Mouse (Mus musculus) midbrain, embryonic 11.5 days (tissue): ENCODE data around the gene Trmt2a. TPM values are rescaled to one million over a fixed set of nuclear protein-coding genes. Genes with fewer than 3 reads are reported as not detected.

ENCODE experiments used
- ATAC-seq: fragments of 200-750 bp; cut with Nextera tagmentation; 2 replicates; pipeline ENCODE4 v1.8.0; 2017; ENCODE audit warnings: moderate TSS enrichment, moderate library complexity; ENCODE audit not compliant: low FRiP score
- DNase-seq: peaks from one replicate; pipeline ENCODE4 v3.0.0; 2015; ENCODE audit warnings: low spot score; ENCODE audit errors: missing footprints
- H3K27ac ChIP-seq: fragments of 300-500 bp; sonication (generic); 2 replicates; pipeline ENCODE4 v1.5.1; 2014; ENCODE audit warnings: low read depth, low read length
- H3K27me3 ChIP-seq: fragments of 300-500 bp; sonication (generic); 2 replicates; pipeline ENCODE4 v1.6.1; 2014; ENCODE audit warnings: mild to moderate bottlenecking, low read length, moderate library complexity, mixed read lengths; ENCODE audit not compliant: control insufficient read depth, insufficient read depth
- H3K36me3 ChIP-seq: fragments of 300-500 bp; sonication (generic); 2 replicates; pipeline ENCODE4 v1.6.1; 2014; ENCODE audit warnings: mild to moderate bottlenecking, low read length, moderate library complexity, mixed read lengths; ENCODE audit not compliant: control insufficient read depth, insufficient read depth
- H3K4me1 ChIP-seq: fragments of 300-500 bp; sonication (generic); 2 replicates; pipeline ENCODE4 v1.6.1; 2014; ENCODE audit warnings: low read length; ENCODE audit not compliant: control insufficient read depth, insufficient read depth
- H3K4me2 ChIP-seq: fragments of 300-500 bp; sonication (generic); 2 replicates; pipeline ENCODE4 v1.6.1; 2014; ENCODE audit warnings: mild to moderate bottlenecking, moderate library complexity
- H3K4me3 ChIP-seq: fragments of 300-500 bp; sonication (generic); 2 replicates; pipeline ENCODE4 v1.5.1; 2014; ENCODE audit warnings: low read depth, low read length
- H3K9ac ChIP-seq: fragments of 300-500 bp; sonication (generic); 2 replicates; pipeline ENCODE4 v1.6.1; 2014; ENCODE audit warnings: low read length
- H3K9me3 ChIP-seq: fragments of 300-500 bp; sonication (generic); 2 replicates; pipeline ENCODE4 v1.6.1; 2016; ENCODE audit warnings: low read length; ENCODE audit not compliant: control insufficient read depth
- WGBS: fragments of 180-500 bp; shearing (Covaris S2); extraction: QIAGEN DNeasy Blood & Tissue Kit; methylation state at CpG from one replicate; pipeline ENCODE4 v1.1.7; 2014; 5-methylcytosine and 5-hydroxymethylcytosine counted together
- polyA plus RNA-seq: library from polyadenylated mRNA; unstranded; fragments of >200 nt; fragmentation: Nextera tagmentation; extraction: Ambion mirVana; gene quantifications from 2 replicates; pipeline ENCODE4 v1.2.1, GENCODE M21; 2014

The Trmt2a gene
- polyA plus RNA-seq, 1 experiment from 2014 or later, result 104 TPM

GRCm38 (mm10) chr16:18228856-18229255 is 19.6 kb upstream of the Trmt2a start:
- Histone ChIP-seq H3K4me2 (no peak overlapping the region), H3K9ac (no peak overlapping the region), H3K36me3 (peaks cover 12% of the 10 kb centered on the region), H3K4me1 (peaks cover 1% of the 10 kb centered on the region; the same call in 1 of the 2 replicates), H3K4me3 (no peak overlapping the region), H3K27ac (no peak overlapping the region), H3K9me3 (no peaks in the 10 kb centered on the region), H3K27me3 (no peaks in the 10 kb centered on the region)
- DNase-seq (no peak), ATAC-seq (no peak)
- WGBS, result 99% methylated on average over 4 of the region's 4 CpGs

GRCm38 (mm10) chr16:18229622-18230021 is 18.9 kb upstream of the Trmt2a start:
- 87% methylated on average over 11 of the region's 11 CpGs for WGBS
- DNase-seq (no peak), ATAC-seq (no peak)
- Histone ChIP-seq H3K4me2 (no peak overlapping the region), H3K27ac (no peak overlapping the region), H3K9ac (no peak overlapping the region), H3K4me1 (peaks cover 8% of the 10 kb centered on the region), H3K4me3 (no peak overlapping the region), H3K9me3 (no peaks in the 10 kb centered on the region), H3K36me3 (peaks cover 9% of the 10 kb centered on the region), H3K27me3 (no peaks in the 10 kb centered on the region)

- Histone ChIP-seq H3K27ac (no peak overlapping the region), H3K4me2 (no peak overlapping the region), H3K9me3 (no peaks in the 10 kb centered on the region), H3K4me1 (peaks cover 9% of the 10 kb centered on the region), H3K36me3 (peaks cover 7% of the 10 kb centered on the region; the same call in 1 of the 2 replicates), H3K4me3 (no peak overlapping the region), H3K27me3 (no peaks in the 10 kb centered on the region), H3K9ac (no peak overlapping the region)
- 91% methylated on average over 6 of the region's 6 CpGs for WGBS
- no peak for DNase-seq
- ATAC-seq, result no peak
Measured at GRCm38 (mm10) chr16:18230617-18231016, 17.9 kb upstream of the Trmt2a start.

GRCm38 (mm10) chr16:18231047-18231446 is 17.4 kb upstream of the Trmt2a start:
- no peaks in the 10 kb centered on the region for H3K27me3 ChIP-seq
- no peak overlapping the region for H3K9ac ChIP-seq
- no peaks in the 10 kb centered on the region for H3K9me3 ChIP-seq
- no peak overlapping the region for H3K4me3 ChIP-seq
- H3K4me1 ChIP-seq, result peaks cover 14% of the 10 kb centered on the region
- WGBS, result 92% methylated on average over 3 of the region's 3 CpGs
- ATAC-seq, result no peak
- no peak overlapping the region for H3K27ac ChIP-seq
- H3K4me2 ChIP-seq, result no peak overlapping the region
- DNase-seq, result no peak
- H3K36me3 ChIP-seq, result peaks cover 5% of the 10 kb centered on the region; the same call in 1 of the 2 replicates

GRCm38 (mm10) chr16:18231451-18231850 is 17.0 kb upstream of the Trmt2a start:
- no peak overlapping the region for H3K4me3 ChIP-seq
- ATAC-seq (no peak), DNase-seq (no peak)
- H3K27me3 ChIP-seq, result no peaks in the 10 kb centered on the region
- WGBS, result 81% methylated on average over 4 of the region's 4 CpGs
- H3K9ac ChIP-seq, result no peak overlapping the region
- no peak overlapping the region for H3K27ac ChIP-seq
- H3K36me3 ChIP-seq, result peaks cover 2% of the 10 kb centered on the region; the same call in 1 of the 2 replicates
- H3K4me1 ChIP-seq, result peaks cover 16% of the 10 kb centered on the region
- no peaks in the 10 kb centered on the region for H3K9me3 ChIP-seq
- no peak overlapping the region for H3K4me2 ChIP-seq

GRCm38 (mm10) chr16:18233451-18233850 is 15.0 kb upstream of the Trmt2a start:
- H3K4me3 ChIP-seq, result no peak overlapping the region
- 79% methylated on average over 1 of the region's 1 CpGs for WGBS
- ATAC-seq (no peak), DNase-seq (no peak)
- H3K4me1 ChIP-seq, result peaks cover 18% of the 10 kb centered on the region
- no peak overlapping the region for H3K9ac ChIP-seq
- H3K4me2 ChIP-seq, result no peak overlapping the region
- H3K27ac ChIP-seq, result no peak overlapping the region
- H3K36me3 ChIP-seq, result no peaks in the 10 kb centered on the region; the same call in 1 of the 2 replicates
- H3K9me3 ChIP-seq, result no peaks in the 10 kb centered on the region
- no peaks in the 10 kb centered on the region for H3K27me3 ChIP-seq

- WGBS, result 24% methylated on average over 13 of the region's 13 CpGs
- H3K4me2 ChIP-seq, result peak overlapping the region; percentile 87
- H3K4me3 ChIP-seq, result peak overlapping the region; percentile 87
- H3K9me3 ChIP-seq, result no peaks in the 10 kb centered on the region
- no peak for DNase-seq
- H3K9ac ChIP-seq, result peak overlapping the region; percentile 91
- ATAC-seq, result peak; percentile 22; the same call in 1 of the 2 replicates
- H3K27ac ChIP-seq, result no peak overlapping the region; the same call in 1 of the 2 replicates
- no peaks in the 10 kb centered on the region for H3K27me3 ChIP-seq
- peaks cover 4% of the 10 kb centered on the region for H3K36me3 ChIP-seq
- peaks cover 18% of the 10 kb centered on the region for H3K4me1 ChIP-seq
Measured at GRCm38 (mm10) chr16:18233919-18234670, 14.4 kb upstream of the Trmt2a start.

- WGBS, result 1% methylated on average over 70 of the region's 79 CpGs
- DNase-seq (peak; percentile 95), ATAC-seq (peak; percentile 80)
- Histone ChIP-seq H3K27me3 (no peaks in the 10 kb centered on the region), H3K9ac (peak within 1 kb of the TSS; percentile 91), H3K4me1 (peaks cover 18% of the 10 kb centered on the region), H3K9me3 (no peaks in the 10 kb centered on the region), H3K36me3 (peaks cover 8% of the 10 kb centered on the region), H3K27ac (peak within 1 kb of the TSS; percentile 87), H3K4me3 (peak within 1 kb of the TSS; percentile 87), H3K4me2 (peak within 1 kb of the TSS; percentile 87)
Measured at GRCm38 (mm10) chr16:18234671-18235388, 13.6 kb upstream of the Trmt2a start, which contains the start of gene Zdhhc8. TSS of gene Zdhhc8 (minus strand) at chr16:18235136.
